Mouse (Mus musculus) heart, embryonic 11.5 days (tissue): ENCODE results near the gene Vapb. TPM values are rescaled to one million over a fixed set of nuclear protein-coding genes. Genes with fewer than 3 reads are reported as not detected.

Experiments
- ATAC-seq: fragments of 200-750 bp; cut with Nextera tagmentation; replicated peaks from 2 replicates; pipeline ENCODE4 v1.8.0; 2017; ENCODE audit warnings: moderate library complexity; ENCODE audit not compliant: insufficient number of reproducible peaks, low FRiP score, low TSS enrichment
- H3K27ac ChIP-seq: fragments of 300-500 bp; sonication (generic); 2 replicates; pipeline ENCODE4 v1.5.1; 2014; ENCODE audit warnings: mild to moderate bottlenecking, low read depth, low read length
- H3K27me3 ChIP-seq: fragments of 300-500 bp; sonication (generic); 2 replicates; pipeline ENCODE4 v1.6.1; 2014; ENCODE audit warnings: mild to moderate bottlenecking, low read length, mixed read lengths; ENCODE audit not compliant: control insufficient read depth, insufficient read depth
- H3K36me3 ChIP-seq: fragments of 300-500 bp; sonication (generic); 2 replicates; pipeline ENCODE4 v1.6.1; 2014; ENCODE audit warnings: mild to moderate bottlenecking, low read length, moderate library complexity, mixed read lengths; ENCODE audit not compliant: control insufficient read depth, insufficient read depth
- H3K4me1 ChIP-seq: fragments of 300-500 bp; sonication (generic); 2 replicates; pipeline ENCODE4 v1.6.1; 2014; ENCODE audit warnings: low read length; ENCODE audit not compliant: control insufficient read depth, insufficient read depth
- H3K4me2 ChIP-seq: fragments of 300-500 bp; sonication (generic); 2 replicates; pipeline ENCODE4 v1.6.1; 2014; ENCODE audit warnings: mild to moderate bottlenecking, moderate library complexity
- H3K4me3 ChIP-seq: fragments of 300-500 bp; sonication (generic); 2 replicates; pipeline ENCODE4 v1.5.1; 2014; ENCODE audit warnings: low read depth, low read length
- H3K9ac ChIP-seq: fragments of 300-500 bp; sonication (generic); 2 replicates; pipeline ENCODE4 v1.6.1; 2014; ENCODE audit warnings: mild to moderate bottlenecking, low read depth, low read length, moderate library complexity
- H3K9me3 ChIP-seq: fragments of 300-500 bp; sonication (generic); replicated peaks from 2 replicates; pipeline ENCODE4 v1.6.1; 2016; ENCODE audit warnings: low read length; ENCODE audit not compliant: control insufficient read depth
- WGBS: fragments of 180-500 bp; shearing (Covaris S2); extraction: QIAGEN DNeasy Blood & Tissue Kit; methylation state at CpG from one replicate; pipeline ENCODE4 v1.1.7; 2014; ENCODE audit not compliant: insufficient replicate concordance; 5-methylcytosine and 5-hydroxymethylcytosine counted together
- microRNA-seq: library from miRNA; unstranded; fragments of <30 nt; microRNA quantifications from one replicate; pipeline ENCODE4, GENCODE M21; 2016; ENCODE audit warnings: borderline number of aligned reads
- polyA plus RNA-seq: library from polyadenylated mRNA; unstranded; fragments of >200 nt; fragmentation: Nextera tagmentation; extraction: Ambion mirVana; gene quantifications from 2 replicates; pipeline ENCODE4 v1.2.1, GENCODE M21; 2014

Vapb gene
- polyA plus RNA-seq, 1 experiment from 2014 or later: 11.1 TPM

DNA sequence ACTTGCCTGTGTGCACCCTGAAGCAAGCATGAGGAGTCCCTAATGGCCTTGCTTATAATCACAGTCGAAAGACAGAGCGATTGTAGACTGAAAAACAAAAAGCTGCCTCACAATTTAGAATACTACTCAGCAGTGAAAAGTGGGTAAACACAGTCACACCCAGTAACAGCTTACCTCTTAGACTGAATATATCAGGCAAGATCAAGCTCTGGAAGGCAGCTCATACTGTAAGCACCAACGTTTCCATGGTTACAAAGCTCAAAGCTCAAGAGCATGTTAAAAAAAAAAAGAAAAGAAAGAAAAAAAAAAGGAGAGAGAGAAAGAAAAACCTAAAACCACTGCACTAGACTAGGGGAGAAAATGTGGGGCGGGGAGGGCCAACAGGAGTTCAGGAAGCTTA is 89.0 kb downstream of the Vapb start:
- no peaks in the 10 kb centered on the region for H3K36me3 ChIP-seq
- H3K4me2 ChIP-seq: no peak overlapping the region
- no peak overlapping the region for H3K27ac ChIP-seq
- H3K9me3 ChIP-seq: no peaks in the 10 kb centered on the region
- no peak overlapping the region for H3K4me3 ChIP-seq
- no peak for ATAC-seq
- 78% methylated on average over 4 of the region's 4 CpGs for WGBS
- no peaks in the 10 kb centered on the region for H3K27me3 ChIP-seq
- H3K4me1 ChIP-seq: no peaks in the 10 kb centered on the region
- no peak overlapping the region for H3K9ac ChIP-seq

GRCm38 (mm10) chr2:173827228-173827627 is 89.9 kb downstream of the Vapb start:
- no peak for ATAC-seq
- 92% methylated on average over 9 of the region's 9 CpGs for WGBS
- no peaks in the 10 kb centered on the region for H3K36me3 ChIP-seq

DNA sequence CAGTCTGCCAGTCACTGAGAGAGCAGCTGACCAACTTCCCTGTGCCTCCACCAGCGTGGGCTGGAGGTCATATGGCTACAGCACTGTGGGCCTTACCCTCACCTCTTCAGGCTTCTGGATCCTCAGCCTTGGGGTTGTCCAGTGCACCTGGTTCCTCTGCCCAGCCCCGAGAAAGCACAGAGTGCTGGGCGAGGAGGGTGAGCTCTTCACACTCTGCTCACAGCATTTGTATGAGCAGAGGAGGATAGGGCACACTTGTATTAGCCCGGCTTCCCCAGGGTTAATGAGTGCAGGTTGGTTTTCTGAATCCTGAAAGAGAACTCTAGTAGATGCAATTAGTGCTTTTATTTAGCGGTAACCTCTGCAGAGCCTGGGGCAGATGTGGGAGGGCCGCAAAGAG is 90.8 kb downstream of the Vapb start:
- H3K27ac ChIP-seq: no peak overlapping the region
- no peak for ATAC-seq
- no peaks in the 10 kb centered on the region for H3K9me3 ChIP-seq
- H3K4me3 ChIP-seq: no peak overlapping the region
- H3K36me3 ChIP-seq: no peaks in the 10 kb centered on the region
- no peak overlapping the region for H3K4me2 ChIP-seq
- H3K4me1 ChIP-seq: no peaks in the 10 kb centered on the region
- no peak overlapping the region for H3K9ac ChIP-seq
- WGBS: 82% methylated on average over 6 of the region's 6 CpGs
- no peaks in the 10 kb centered on the region for H3K27me3 ChIP-seq

More at GRCm38 (mm10) chr2:173827228-173827627, 89.9 kb downstream of the Vapb start:
- no peaks in the 10 kb centered on the region for H3K9me3 ChIP-seq
- no peaks in the 10 kb centered on the region for H3K4me1 ChIP-seq
- no peak overlapping the region for H3K4me3 ChIP-seq
- H3K27me3 ChIP-seq: no peaks in the 10 kb centered on the region
- H3K9ac ChIP-seq: no peak overlapping the region
- H3K4me2 ChIP-seq: no peak overlapping the region
- no peak overlapping the region for H3K27ac ChIP-seq

DNA sequence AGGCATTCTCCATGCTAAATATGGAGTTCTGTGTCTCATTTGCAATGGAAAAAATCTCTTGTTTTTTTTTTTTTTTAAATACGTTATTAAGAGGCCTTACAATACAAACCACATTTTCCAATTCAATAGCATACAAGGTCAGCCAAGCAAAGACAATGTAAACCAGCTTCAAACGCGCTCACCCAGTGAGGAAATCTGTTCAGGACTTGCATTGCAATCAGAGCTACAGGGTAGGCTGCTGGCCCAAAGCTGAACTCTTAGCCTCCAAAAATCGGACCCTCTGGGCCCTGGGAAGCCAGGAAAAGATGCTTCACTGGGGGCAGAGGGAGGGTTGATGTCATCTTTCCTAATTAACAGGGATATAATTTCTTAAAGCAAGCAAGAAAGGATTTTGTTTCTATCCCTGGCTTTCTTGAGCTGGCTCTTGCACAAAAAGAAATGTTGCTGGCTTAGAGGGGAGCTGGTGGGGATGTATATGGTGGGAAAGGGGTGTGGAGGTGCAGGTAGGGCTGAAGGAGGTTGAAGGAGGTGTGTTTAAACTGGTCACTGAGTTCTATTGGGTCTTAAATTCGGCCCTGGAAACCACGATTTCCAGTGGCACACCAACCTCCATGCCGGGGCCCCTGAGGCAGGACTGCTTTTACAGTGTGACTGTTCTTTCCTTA is 95.6 kb downstream of the Vapb start:
- no peaks in the 10 kb centered on the region for H3K4me1 ChIP-seq
- WGBS: 74% methylated on average over 7 of the region's 7 CpGs
- no peak overlapping the region for H3K27ac ChIP-seq
- H3K9me3 ChIP-seq: no peaks in the 10 kb centered on the region
- no peak overlapping the region for H3K4me2 ChIP-seq
- H3K4me3 ChIP-seq: no peak overlapping the region
- no peaks in the 10 kb centered on the region for H3K27me3 ChIP-seq
- H3K36me3 ChIP-seq: no peaks in the 10 kb centered on the region
- no peak overlapping the region for H3K9ac ChIP-seq
- no peak for ATAC-seq

Small RNA genes within 50 kb of the gene (microRNA-seq; reads per million reads assigned to microRNA genes)
- gene Mir6340: 0.27 reads per million

Other genes with a start within 250 kb of the Vapb start
- not detected in 2 replicates for gene 1700021F07Rik, start 214.9 kb upstream of the Vapb start, polyA plus RNA-seq
- gene Ankrd60, start 159.1 kb upstream of the Vapb start, polyA plus RNA-seq: not detected in 2 replicates
- 30.6 and 31.8 TPM in 2 replicates for gene Rab22a, start 77.8 kb upstream of the Vapb start, polyA plus RNA-seq
- gene 1700010B08Rik, start 18.1 kb upstream of the Vapb start, polyA plus RNA-seq: not detected in 2 replicates